Mouse (Mus musculus) CH12.LX (cell line): ENCODE measurements around the gene Mdh2. TPM values are rescaled to one million over a fixed set of nuclear protein-coding genes. Genes with fewer than 3 reads are reported as not detected.

ENCODE experiments used
- DNase-seq: peaks from one replicate; pipeline ENCODE4 v3.0.0-alpha.2; 2013; ENCODE audit errors: extremely low read depth
- H3K27ac ChIP-seq: 2 replicates; pipeline ENCODE4 v1.5.1; 2012; ENCODE audit warnings: low read depth, mild to moderate bottlenecking, control low read depth, moderate library complexity; ENCODE audit not compliant: insufficient read depth
- H3K27me3 ChIP-seq: replicated peaks from 2 replicates; pipeline ENCODE3; 2012; ENCODE audit warnings: inconsistent platforms
- H3K36me3 ChIP-seq, 2 experiments: replicated peaks in 1 of 2; 2 replicates each; pipeline versions ENCODE3 to v1.6.1; 2012; ENCODE audit warnings: inconsistent platforms in 1 of 2, low read length in 1 of 2, mild to moderate bottlenecking in 1 of 2, mixed read lengths in 1 of 2, moderate library complexity in 1 of 2; ENCODE audit not compliant: control insufficient read depth in 1 of 2, insufficient read depth in 1 of 2
- H3K4me1 ChIP-seq, 2 experiments: 2 replicates each; pipeline ENCODE4 v1.6.1; 2012; ENCODE audit warnings: inconsistent platforms in 1 of 2, moderate library complexity in 1 of 2; ENCODE audit not compliant: insufficient read depth in 2 of 2, control insufficient read depth in 1 of 2
- H3K4me2 ChIP-seq: 2 replicates; pipeline ENCODE4 v1.6.1; 2012; ENCODE audit warnings: low read depth, mild to moderate bottlenecking, control low read depth; ENCODE audit not compliant: poor library complexity, insufficient read depth, severe bottlenecking
- H3K4me3 ChIP-seq, 3 experiments: fragments of 150-350 bp in 1 of 3; sonication (generic) in 1 of 3; replicated peaks in 1 of 3; 2 replicates each; pipeline versions ENCODE3 to v1.5.1; 2011 to 2012; ENCODE audit warnings: low read depth in 2 of 3, low read length in 2 of 3, mild to moderate bottlenecking in 2 of 3, moderate library complexity in 2 of 3, control low read depth in 1 of 3, improper control_type of control experiment in 1 of 3, inconsistent platforms in 1 of 3, mixed read lengths in 1 of 3; ENCODE audit not compliant: poor library complexity in 1 of 3
- H3K79me2 ChIP-seq: replicated peaks from 2 replicates; pipeline ENCODE4 v1.6.1; 2012; ENCODE audit warnings: mild to moderate bottlenecking, moderate library complexity; ENCODE audit not compliant: control insufficient read depth, poor library complexity, insufficient read depth, severe bottlenecking; ENCODE audit errors: extremely low read depth
- H3K9ac ChIP-seq: 2 replicates; pipeline ENCODE4 v1.6.1; 2012; ENCODE audit warnings: low read depth, mild to moderate bottlenecking, control low read depth, moderate library complexity; ENCODE audit not compliant: insufficient read depth
- H3K9me3 ChIP-seq: replicated peaks from 2 replicates; pipeline ENCODE3; 2012; ENCODE audit warnings: low read length, inconsistent platforms, mixed read lengths
- CHD1 ChIP-seq: IDR thresholded peaks from 2 replicates; pipeline ENCODE4 v1.6.1; 2012; ENCODE audit warnings: low read depth, low read length, improper control_type of control experiment, inconsistent platforms
- ETS1 ChIP-seq: conservative IDR thresholded peaks from 2 replicates; pipeline ENCODE4 v1.6.1; 2012; ENCODE audit warnings: low read depth, mild to moderate bottlenecking, inconsistent platforms, low read length, improper control_type of control experiment, moderate library complexity
- HCFC1 ChIP-seq: IDR thresholded peaks from 2 replicates; pipeline ENCODE4 v1.6.1; 2012; ENCODE audit warnings: low read depth, mild to moderate bottlenecking, inconsistent platforms, low read length, improper control_type of control experiment
- IRF4 ChIP-seq: IDR thresholded peaks from 2 replicates; pipeline ENCODE4 v1.6.1; 2014; ENCODE audit warnings: low read depth, mild to moderate bottlenecking, inconsistent platforms, low read length, improper control_type of control experiment
- JUN ChIP-seq: IDR thresholded peaks from 2 replicates; pipeline ENCODE4 v1.6.1; 2011; ENCODE audit warnings: low read depth, mild to moderate bottlenecking, low read length, improper control_type of control experiment, moderate library complexity; ENCODE audit not compliant: insufficient read depth
- JUND ChIP-seq: conservative IDR thresholded peaks from 2 replicates; pipeline ENCODE4 v1.6.1; 2011; ENCODE audit warnings: low read depth, low read length, improper control_type of control experiment
- MAFK ChIP-seq: IDR thresholded peaks from 2 replicates; pipeline ENCODE4 v1.6.1; 2011; ENCODE audit warnings: low read length, improper control_type of control experiment; ENCODE audit not compliant: insufficient replicate concordance
- MAZ ChIP-seq: IDR thresholded peaks from 2 replicates; pipeline ENCODE4 v1.6.1; 2012; ENCODE audit warnings: low read depth, mild to moderate bottlenecking, inconsistent platforms, low read length, improper control_type of control experiment, moderate library complexity
- MEF2A ChIP-seq: IDR thresholded peaks from 2 replicates; pipeline ENCODE4 v1.6.1; 2014; ENCODE audit warnings: low read depth, mild to moderate bottlenecking, inconsistent platforms, low read length, improper control_type of control experiment, borderline replicate concordance
- MYC ChIP-seq: IDR thresholded peaks from 2 replicates; pipeline ENCODE4 v1.6.1; 2011; ENCODE audit warnings: low read depth, mild to moderate bottlenecking, improper control_type of control experiment, low read length
- POLR2A ChIP-seq: IDR thresholded peaks from 2 replicates; pipeline ENCODE4 v1.6.1; 2011; ENCODE audit warnings: low read depth, mild to moderate bottlenecking, improper control_type of control experiment, low read length
- POLR2AphosphoS2 ChIP-seq: IDR thresholded peaks from 2 replicates; pipeline ENCODE4 v1.6.1; 2011; ENCODE audit warnings: low read depth, low read length, improper control_type of control experiment
- RAD21 ChIP-seq: IDR thresholded peaks from 2 replicates; pipeline ENCODE4 v1.6.1; 2011; ENCODE audit warnings: low read depth, mild to moderate bottlenecking, low read length, improper control_type of control experiment, moderate library complexity
- RCOR1 ChIP-seq: conservative IDR thresholded peaks from 2 replicates; pipeline ENCODE4 v1.6.1; 2012; ENCODE audit warnings: low read depth, mild to moderate bottlenecking, inconsistent platforms, low read length, improper control_type of control experiment
- TBP ChIP-seq: conservative IDR thresholded peaks from 2 replicates; pipeline ENCODE4 v1.6.1; 2011; ENCODE audit warnings: low read depth, low read length, improper control_type of control experiment
- TCF12 ChIP-seq: IDR thresholded peaks from 2 replicates; pipeline ENCODE4 v1.6.1; 2014; ENCODE audit warnings: low read depth, mild to moderate bottlenecking, inconsistent platforms, low read length, improper control_type of control experiment
- UBTF ChIP-seq: IDR thresholded peaks from 2 replicates; pipeline ENCODE4 v1.6.1; 2012; ENCODE audit warnings: low read depth, mild to moderate bottlenecking, inconsistent platforms, low read length, improper control_type of control experiment, moderate library complexity
- USF1 ChIP-seq: IDR thresholded peaks from 2 replicates; pipeline ENCODE4 v1.6.1; 2014; ENCODE audit warnings: low read depth, mild to moderate bottlenecking, inconsistent platforms, low read length, improper control_type of control experiment
- ZKSCAN1 ChIP-seq: IDR thresholded peaks from 2 replicates; pipeline ENCODE4 v1.6.1; 2012; ENCODE audit warnings: low read depth, inconsistent platforms, low read length, improper control_type of control experiment, borderline replicate concordance
- dilution Hi-C: fragments of 300-500 bp; cut with MboI; formaldehyde crosslinking; loops from 2 replicates; pipeline ENCODE4 v1.14.3; 2020; ENCODE audit warnings: low sequenced_read_pairs; ENCODE audit not compliant: extremely low pct_unique_long_range_greater_than_20kb, extremely low pct_ligation_motif_present
- in situ Hi-C: fragments of 300-500 bp; cut with MboI; formaldehyde crosslinking; loops from 3 replicates; pipeline ENCODE4 v1.14.3; 2019; ENCODE audit warnings: low sequenced_read_pairs, low pct_ligation_motif_present, low pct_unique_long_range_greater_than_20kb, mixed read lengths
- polyA plus RNA-seq: library from polyadenylated mRNA; unstranded; fragments of >175 nt; gene quantifications from 2 replicates; pipeline ENCODE4 v1.2.1, GENCODE M21; 2012; ENCODE audit warnings: low read depth; ENCODE audit not compliant: insufficient read length
- total RNA-seq, 2 experiments: library from RNA; depleted of rRNA; stranded (reverse); fragments of 300-350 nt in 1 of 2; fragments of >200 nt in 1 of 2; gene quantifications; 2 replicates each; pipeline ENCODE4 v1.2.3; 2012 to 2014

The Mdh2 gene
- total and polyA plus RNA-seq, 3 experiments = 133 to 569 (median 152) TPM

DNA sequence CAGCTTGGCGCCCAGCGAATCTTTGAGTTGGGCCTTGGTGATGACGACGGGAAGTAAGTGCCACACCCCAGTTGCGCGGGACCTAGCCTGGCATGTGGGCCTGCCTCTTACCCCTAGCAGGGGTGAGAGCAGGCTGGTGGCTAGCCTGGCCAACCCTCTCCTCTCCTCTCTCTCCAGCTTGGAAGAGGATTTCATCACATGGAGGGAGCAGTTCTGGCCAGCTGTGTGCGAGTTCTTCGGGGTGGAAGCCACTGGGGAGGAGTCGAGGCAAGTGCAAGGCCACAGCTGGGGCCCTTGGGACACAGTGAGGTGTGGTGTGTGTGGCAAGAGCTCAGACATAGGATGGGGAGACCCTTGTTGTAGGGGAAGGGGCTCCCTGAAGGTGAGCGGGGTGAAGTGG, 47.4 kb upstream of the Mdh2 start:
- no peak for DNase-seq
- TF ChIP-seq MEF2A (no peak), MAZ (no peak), HCFC1 (no peak), ETS1 (no peak), CHD1 (no peak), RCOR1 (no peak), ZKSCAN1 (no peak), MYC (no peak), UBTF (no peak)
- H3K36me3 ChIP-seq = peaks cover 74 to 99% of the 10 kb centered on the region in 2 experiments
- in situ Hi-C loops (no loop called here), dilution Hi-C loops (no loop called here)
- no peaks in the 10 kb centered on the region for H3K9me3 ChIP-seq
- H3K79me2 ChIP-seq = no peaks in the 10 kb centered on the region
- H3K4me1 ChIP-seq = peaks cover 0 to 16% of the 10 kb centered on the region in 2 experiments; a peak in 1 of 4 replicates
- H3K27me3 ChIP-seq = no peaks in the 10 kb centered on the region
- no peak overlapping the region for H3K27ac ChIP-seq
- H3K4me2 ChIP-seq = no peak overlapping the region
- H3K4me3 ChIP-seq = no peak overlapping the region
- H3K9ac ChIP-seq = no peak overlapping the region

DNA sequence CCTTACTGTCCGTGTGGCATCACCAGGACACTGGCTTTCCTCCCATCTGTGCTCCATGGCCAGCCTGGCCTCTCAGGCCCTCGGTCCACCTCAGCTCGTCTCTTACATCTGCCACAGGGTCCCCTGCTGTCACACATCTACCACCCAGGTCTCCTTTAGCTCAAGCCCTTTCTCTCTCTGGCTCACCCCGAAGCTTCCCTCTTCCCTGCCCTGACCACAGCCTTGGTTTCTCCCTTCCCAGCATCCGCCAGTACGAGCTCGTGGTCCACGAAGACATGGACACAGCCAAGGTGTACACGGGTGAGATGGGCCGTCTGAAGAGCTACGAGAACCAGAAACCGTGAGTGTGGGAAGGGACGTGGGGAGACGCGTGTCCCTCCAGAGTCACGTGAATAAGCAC, 47.0 kb upstream of the Mdh2 start:
- in situ Hi-C loops = no loop called here
- no peak overlapping the region for H3K4me2 ChIP-seq
- H3K79me2 ChIP-seq = no peaks in the 10 kb centered on the region
- H3K9ac ChIP-seq = no peak overlapping the region
- dilution Hi-C loops = no loop called here
- no peak for DNase-seq
- H3K27ac ChIP-seq = no peak overlapping the region
- H3K36me3 ChIP-seq = peaks cover 77 to 99% of the 10 kb centered on the region in 2 experiments
- no peak for TF ChIP-seq IRF4
- no peak for TF ChIP-seq RCOR1
- no peak for TF ChIP-seq POLR2A
- no peak for TF ChIP-seq TCF12
- no peak for TF ChIP-seq MAFK
- no peak for TF ChIP-seq JUND
- TF ChIP-seq JUN = no peak
- no peak for TF ChIP-seq TBP
- TF ChIP-seq USF1 = no peak
- TF ChIP-seq RAD21 = no peak
- no peak for TF ChIP-seq POLR2AphosphoS2
- TF ChIP-seq ZKSCAN1 = no peak
- no peaks in the 10 kb centered on the region for H3K9me3 ChIP-seq
- H3K4me1 ChIP-seq = peaks cover 0 to 13% of the 10 kb centered on the region in 2 experiments; a peak in 1 of 4 replicates
- no peaks in the 10 kb centered on the region for H3K27me3 ChIP-seq
- H3K4me3 ChIP-seq = no peak overlapping the region
